Mouse (Mus musculus) erythroid progenitor cell, adult 5-6 weeks (primary cell): Measurements from ENCODE around the gene Auts2. TPM values are rescaled to one million over a fixed set of nuclear protein-coding genes. Genes with fewer than 3 reads are reported as not detected.

ENCODE experiments used
- ATAC-seq: replicated peaks from 2 replicates; pipeline ENCODE4 v1.8.0; 2016; ENCODE audit warnings: moderate number of reproducible peaks, mild to moderate bottlenecking, moderate TSS enrichment, inconsistent platforms; ENCODE audit not compliant: poor library complexity, low FRiP score, severe bottlenecking
- total RNA-seq, 2 experiments: library from RNA; stranded (forward) in 1 of 2; stranded (reverse) in 1 of 2; fragments of 150-400 nt in 1 of 2; fragments of 186-747, 209-891 nt in 1 of 2; gene quantifications; 2 replicates each; pipeline versions ENCODE4 v1.2.3 to v1.2.4; 2015 to 2017; ENCODE audit warnings: low replicate concordance in 2 of 2

The Auts2 gene
- total RNA-seq, 2 experiments from 2014 or later: not detected

GRCm38 (mm10) chr5:132067750-132068739, 475.1 kb downstream of the Auts2 start:
- no peak for ATAC-seq

DNA sequence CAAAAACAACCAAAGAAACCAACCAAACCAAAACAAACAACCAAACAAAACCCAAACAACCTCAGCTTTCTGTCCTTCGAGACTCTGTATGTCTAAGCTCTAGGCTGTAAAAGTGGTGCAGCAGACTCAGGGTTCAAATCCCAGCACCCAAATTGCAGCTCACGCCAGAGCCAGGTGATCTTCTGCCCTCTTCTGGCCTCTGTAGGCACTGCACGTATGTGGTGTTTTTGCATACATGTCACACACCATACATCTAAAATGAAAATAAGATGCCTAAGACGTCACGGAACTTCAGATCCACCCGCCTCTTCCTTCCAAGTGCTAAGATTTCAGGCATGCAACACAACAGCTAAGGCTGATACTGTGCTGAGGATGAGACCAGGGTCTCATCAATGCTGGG, 483.0 kb downstream of the Auts2 start:
- no peak for ATAC-seq

DNA sequence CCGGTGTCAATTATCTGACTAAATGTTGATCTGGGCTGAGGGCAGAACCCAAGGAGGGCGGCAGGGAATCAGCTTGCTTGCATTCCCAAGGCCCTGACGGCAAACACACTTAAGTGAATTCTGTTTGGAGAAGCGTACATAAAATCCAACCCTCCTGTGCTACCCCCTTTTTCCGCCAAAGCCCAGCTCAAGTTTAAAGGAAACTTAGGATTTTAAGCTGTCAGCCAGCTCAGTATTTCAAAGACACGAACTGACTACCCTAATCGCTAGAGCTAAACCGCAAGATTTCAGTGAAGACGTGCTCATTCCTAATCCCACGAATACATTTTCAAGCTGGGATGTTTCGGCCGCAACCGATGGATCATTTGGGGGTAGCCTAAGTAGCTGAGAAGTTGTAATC, 490.5 kb downstream of the Auts2 start:
- ATAC-seq: no peak

DNA sequence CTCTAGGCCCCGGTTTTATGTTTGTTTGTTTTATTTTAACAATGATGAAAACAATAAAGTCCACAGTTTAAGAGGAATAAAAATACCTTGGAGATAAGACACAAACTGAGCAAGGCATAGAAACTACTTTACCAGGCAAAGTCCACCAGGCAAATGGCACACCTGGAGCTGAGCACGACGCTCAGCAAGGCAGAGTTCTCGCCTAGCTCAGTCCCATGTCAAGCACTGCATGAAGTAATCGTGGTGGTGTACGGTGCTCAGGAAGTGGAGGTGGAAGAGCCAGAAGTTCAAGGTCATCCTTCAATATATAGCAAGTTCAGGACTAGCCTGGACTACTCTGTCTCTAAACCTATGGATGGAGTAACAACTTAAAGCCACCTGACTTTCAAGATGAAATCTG, 503.6 kb downstream of the Auts2 start:
- no peak for ATAC-seq

DNA sequence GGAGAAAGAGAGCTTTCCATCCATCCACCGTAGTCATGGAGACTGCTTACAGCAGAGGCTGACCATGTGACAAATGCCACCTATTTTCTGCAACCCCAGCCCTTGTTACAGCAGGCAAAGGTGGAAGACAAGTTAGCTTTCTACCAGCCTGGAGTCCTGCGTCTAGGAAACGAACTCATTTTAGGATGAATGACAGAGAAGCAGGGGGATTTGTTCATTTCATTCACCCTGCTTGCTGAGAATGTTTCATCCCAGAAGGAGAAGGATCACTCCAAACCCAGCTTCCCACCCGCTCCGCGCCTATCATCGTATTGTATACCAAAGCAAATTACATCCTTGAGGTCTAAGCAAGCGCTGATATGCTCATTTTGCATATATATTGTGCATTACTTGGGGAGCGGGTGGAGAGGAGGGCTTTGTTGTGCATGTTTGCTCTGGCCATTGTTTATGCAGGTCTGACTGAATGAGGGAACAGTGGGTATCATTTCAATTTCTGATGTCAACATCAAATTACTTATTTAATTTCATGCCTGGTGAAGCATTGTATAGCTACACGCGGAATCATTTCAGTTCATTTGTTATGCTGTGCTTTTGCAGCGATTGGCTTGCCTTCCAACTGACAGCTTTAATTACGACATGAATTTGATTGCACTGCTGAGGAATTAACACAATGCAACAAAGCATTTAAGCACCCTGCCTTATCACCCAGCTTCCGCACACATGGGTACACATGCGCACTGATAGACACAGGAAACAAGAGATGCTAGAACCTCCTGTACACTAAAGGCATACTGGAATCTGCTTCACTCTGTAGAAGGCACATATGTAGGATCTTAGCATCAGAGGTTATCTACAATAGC, 509.4 kb downstream of the Auts2 start:
- ATAC-seq: no peak

GRCm38 (mm10) chr5:132030941-132031531, 512.1 kb downstream of the Auts2 start:
- ATAC-seq: no peak

GRCm38 (mm10) chr5:132029638-132030037, 513.5 kb downstream of the Auts2 start:
- no peak for ATAC-seq

DNA sequence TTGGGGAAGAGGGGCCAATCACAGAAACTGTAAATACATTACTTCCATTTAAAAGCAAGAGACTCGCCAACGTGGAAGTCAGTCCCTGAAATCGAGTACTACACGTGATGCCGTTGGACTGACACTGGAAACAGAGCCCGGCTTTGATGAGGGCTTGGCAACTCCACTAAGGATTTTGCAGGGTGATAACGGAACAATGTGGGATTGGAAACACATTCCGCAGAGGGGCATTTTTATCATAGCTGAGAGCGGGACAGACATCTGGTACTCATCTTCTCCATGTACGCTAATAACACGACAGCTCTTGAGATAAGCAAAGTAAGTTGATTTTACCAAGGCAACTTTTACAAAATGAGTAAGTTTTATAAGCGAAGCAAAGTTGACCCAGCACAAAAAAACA, 514.1 kb downstream of the Auts2 start:
- no peak for ATAC-seq

- no peak for ATAC-seq
These were observed 515.2 kb downstream of the Auts2 start for GRCm38 (mm10) chr5:132027859-132028498.

GRCm38 (mm10) chr5:132013296-132013695, 529.8 kb downstream of the Auts2 start:
- ATAC-seq: no peak

- ATAC-seq: no peak
These were observed 531.3 kb downstream of the Auts2 start for GRCm38 (mm10) chr5:132011795-132012194.

DNA sequence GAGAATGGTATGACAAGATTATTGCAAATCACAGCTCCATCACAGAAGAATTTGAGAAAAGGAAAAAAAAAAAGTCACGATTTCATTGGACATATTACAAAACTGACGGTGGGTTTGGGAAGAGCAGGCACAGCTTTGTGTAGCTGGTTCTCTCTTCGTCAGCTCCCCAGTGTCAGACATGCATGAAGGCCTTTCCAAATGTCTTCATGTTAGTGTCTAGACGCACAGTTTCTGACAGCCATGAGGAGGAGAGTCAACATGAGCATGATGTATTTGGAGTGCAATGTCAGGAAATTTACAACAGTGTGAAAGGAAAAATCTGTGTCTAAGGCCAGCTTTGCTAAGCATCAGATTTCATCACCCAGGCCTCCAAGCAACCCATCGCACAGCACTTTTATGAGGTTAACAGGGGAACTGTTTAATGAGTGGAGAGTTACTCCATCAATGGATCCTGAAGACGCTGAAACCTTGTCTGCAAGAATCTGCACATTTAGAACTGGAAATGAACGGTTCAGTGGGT, 534.4 kb downstream of the Auts2 start:
- ATAC-seq: no peak

DNA sequence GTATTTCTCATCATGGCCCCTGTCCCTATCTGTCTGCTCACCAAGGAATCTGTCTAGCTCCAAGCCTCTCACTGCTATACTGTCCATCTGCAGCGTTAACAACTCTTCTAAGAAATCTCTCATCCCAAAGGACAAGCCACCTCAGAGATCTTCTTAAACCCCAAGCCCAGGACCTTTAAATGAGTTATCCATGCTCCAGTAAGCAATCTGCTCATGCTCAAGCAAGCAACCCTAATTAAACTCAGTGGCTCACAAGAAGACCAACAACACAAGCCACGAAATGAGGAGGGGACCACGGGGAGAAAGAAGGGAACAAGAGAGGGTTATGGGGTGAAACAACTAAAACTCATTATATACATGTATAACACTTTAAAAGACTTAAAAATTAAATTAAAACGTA, 535.2 kb downstream of the Auts2 start:
- no peak for ATAC-seq

GRCm38 (mm10) chr5:131992681-131993211, 550.4 kb downstream of the Auts2 start:
- no peak for ATAC-seq

DNA sequence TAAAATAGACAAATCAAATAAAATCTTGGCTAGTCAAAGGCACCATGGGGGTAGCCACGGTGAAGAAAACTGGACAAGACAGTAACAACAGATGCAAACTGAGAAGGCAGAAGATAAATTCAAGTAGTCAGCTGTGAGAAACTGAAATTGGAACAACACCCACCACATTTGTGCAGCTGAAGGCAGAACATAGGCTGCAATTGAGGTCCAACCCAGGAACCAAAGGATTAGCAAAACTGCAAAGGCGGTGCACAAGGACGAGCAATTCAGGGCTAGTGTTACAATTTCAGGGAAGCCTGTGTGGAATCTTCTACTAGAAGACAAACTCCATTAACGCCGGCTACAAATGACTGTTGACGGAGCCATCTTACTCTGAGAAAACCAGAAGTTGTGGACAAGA, 550.9 kb downstream of the Auts2 start:
- ATAC-seq: no peak

DNA sequence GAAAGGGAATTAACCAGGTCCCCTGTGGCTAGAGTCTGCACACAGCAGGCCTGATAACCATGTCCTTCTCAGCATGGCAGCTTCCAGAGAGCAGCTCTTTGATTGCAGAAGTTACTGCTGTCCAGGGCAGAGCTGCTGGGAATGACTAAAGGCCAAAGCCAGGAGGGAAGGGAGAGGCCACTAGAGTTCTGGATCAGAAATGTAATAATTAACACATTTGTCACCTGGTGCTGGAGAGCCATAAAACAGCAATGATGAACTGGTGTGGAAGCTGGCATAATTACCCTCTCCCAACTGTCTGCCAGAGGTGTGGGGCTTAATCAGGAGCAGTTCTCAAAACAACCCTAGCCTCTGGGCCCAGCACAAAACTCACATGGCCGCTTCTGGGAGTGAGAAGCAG, 552.6 kb downstream of the Auts2 start:
- ATAC-seq: no peak

DNA sequence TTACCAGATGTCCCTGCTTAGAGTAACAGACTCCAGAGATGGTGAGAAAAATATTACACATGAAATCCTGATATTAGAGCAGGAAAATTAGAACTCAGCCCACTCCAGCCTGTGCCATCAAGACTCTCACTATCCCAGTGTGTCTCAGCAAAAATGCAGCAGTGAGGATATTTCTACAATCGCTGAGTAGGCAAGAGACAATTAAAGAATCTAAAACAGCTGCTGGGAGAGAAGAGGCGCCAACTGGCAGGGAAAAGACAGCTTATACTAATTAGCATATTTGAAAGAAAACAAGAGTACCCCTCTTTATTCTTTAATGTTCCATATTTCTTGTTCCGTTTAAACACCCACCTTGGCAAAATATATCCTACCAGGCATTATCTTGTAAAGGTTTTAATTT, 561.7 kb downstream of the Auts2 start:
- no peak for ATAC-seq

DNA sequence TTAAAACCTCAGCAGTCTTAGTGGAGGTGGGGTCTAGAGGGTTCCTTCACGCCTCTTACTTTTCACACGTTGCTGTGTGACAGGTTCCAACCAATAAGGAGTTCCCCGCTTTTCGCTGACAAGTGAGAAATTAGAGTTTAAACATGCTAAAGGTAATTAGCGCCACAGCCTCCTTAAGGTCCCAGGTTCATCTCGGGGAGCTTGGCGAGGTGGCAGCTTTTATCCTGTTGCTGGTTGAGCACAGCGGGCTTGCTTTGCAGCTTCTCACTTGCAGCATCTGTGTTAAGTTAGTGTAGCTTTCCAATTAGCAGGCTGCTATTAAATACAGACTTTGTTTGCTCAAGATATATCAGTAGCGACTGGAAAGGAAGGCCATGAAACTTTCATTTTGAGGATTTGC, 564.2 kb downstream of the Auts2 start:
- ATAC-seq: no peak

DNA sequence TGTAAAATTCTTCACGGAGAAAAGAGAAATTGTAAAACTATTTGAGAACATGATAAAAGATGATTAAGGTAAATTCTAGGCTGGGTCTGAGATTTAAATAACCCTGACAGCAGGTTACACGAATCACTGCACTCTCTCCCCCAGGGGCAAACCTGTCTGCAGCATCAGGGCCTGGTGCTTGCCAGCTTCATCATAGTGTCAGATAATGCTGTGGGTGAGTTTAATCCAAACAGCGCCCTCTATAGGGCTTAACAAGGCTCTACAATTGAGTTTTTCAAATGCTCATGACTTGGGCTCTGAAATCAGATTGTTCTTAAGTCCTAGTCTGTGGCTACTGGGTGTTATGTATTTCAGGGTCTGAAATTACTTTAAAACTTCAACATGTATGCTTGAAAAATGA, 565.6 kb downstream of the Auts2 start:
- no peak for ATAC-seq
